Mouse (Mus musculus) gonadal fat pad, adult 2 months (tissue): ENCODE results near the gene Gda. TPM values are rescaled to one million over a fixed set of nuclear protein-coding genes. Genes with fewer than 3 reads are reported as not detected.

Experiments used
- DNase-seq: peaks from one replicate; pipeline ENCODE4 v3.0.0-alpha.2; 2012; ENCODE audit warnings: low read depth
- polyA plus RNA-seq: library from polyadenylated mRNA; depleted of rRNA; stranded (reverse); fragments of >200 nt; gene quantifications from 2 replicates; pipeline ENCODE4 v1.2.3, GENCODE M21; 2012

Gda gene
- polyA plus RNA-seq, 1 experiment: 12.7 TPM

DNA sequence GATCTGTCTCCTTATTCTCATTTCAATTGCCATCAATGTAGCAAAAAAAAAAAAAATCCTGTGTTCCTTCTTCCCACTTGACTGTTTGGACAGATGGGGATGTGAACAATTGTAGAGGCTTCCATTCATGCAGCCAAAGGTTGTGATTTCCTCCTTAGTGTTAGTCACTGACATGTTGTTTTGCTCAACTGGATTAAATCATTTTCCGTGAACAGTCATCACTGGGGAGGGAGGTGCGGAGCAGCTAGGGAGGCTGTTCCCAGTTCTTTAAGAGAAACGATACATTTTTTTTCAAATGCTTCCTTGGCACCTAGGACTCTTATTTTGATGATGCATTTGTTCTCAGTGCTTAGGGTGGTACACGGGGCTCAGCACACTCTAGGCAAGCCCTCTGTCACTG, 15.8 kb downstream of the Gda start:
- no peak for DNase-seq

GRCm38 (mm10) chr19:21441787-21442186, 31.5 kb downstream of the Gda start:
- DNase-seq: no peak

GRCm38 (mm10) chr19:21440841-21441240, 32.4 kb downstream of the Gda start:
- peak; percentile 60 for DNase-seq

DNA sequence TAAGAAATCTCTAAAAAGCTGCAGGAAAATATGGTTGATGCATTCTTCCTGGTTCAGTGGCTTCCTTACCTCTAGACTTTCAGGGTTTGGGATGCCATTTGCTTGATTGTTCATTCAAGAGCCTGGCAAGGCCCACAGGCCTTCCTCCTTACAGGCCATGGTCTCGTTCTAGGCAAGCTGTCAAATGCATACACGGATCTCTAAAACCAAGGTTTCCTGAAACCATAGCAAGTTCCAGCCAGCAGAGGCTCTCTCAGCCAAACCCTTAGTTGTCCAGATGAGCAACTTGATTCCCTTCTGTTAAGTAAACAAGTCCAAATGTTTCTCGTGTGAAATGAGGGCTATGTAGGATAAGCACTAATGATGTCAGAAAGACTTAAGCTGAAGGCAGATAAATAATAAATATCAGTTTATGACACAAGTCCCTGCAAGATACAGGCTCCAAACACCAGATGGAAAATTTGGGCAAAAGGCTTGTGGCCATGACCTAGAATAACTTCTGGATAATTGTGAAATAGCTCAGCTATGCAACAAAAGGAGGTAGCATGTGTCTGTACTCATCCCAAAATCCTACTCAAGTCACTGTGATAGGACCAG, 34.0 kb downstream of the Gda start:
- DNase-seq: no peak

DNA sequence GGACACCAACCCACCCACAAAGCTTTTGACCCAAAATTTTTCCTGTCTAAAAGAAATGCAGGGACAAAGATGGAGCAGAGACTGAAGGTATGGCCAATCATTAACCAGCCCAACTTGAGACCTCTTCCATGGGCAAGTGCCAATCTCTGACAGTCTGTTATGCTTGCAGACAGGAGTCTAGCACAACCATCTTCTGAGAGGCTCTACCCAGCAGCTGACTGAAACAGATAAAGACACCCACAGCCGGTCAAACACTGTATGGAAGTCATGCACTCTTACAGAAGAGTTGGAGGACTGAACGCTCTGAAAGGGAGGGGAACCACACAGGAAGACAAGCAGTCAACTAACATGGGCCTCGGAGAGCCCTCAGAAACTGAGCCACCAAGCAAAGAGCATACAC, 36.7 kb downstream of the Gda start:
- no peak for DNase-seq

DNA sequence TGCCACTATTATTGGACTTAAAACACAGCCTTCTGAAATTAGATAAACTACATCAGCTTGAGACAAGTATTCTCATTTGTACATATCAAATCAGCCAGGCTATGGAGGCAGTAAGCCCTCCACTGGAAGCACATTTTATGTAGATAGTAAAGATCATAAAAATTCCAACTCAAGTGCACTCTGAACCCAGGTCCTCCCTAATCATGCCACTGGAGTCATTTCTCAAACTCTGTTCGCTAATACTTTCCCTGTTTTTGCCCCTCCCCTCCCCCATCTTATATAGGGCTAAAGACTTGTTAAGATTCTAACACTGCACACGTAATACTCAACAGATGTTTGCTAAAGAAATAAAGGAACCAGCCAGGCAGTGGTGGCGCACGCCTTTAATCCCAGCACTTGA, 39.9 kb downstream of the Gda start:
- DNase-seq: no peak

DNA sequence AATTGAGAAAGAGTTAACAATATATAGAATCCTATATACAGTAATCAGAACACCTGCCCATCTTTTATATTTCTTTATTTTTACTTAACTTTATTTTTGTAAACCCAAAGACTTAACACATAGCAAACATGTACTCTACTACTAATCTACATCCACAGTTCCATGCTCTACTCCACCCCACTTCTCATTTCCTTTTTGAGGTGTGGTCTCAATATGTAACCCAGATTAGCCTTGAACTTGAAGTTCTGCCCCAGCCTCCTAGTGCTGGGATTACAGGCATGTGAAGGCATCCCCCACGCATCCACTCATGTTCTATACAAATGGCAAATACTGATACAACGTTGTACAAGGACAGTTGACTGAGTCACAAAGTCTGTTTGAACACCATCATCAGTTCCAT, 40.4 kb downstream of the Gda start:
- DNase-seq: no peak

- DNase-seq: no peak
These were observed 41.0 kb downstream of the Gda start for GRCm38 (mm10) chr19:21432286-21432685.

- no peak for DNase-seq
These were observed 47.9 kb downstream of the Gda start for GRCm38 (mm10) chr19:21425391-21425790.

DNA sequence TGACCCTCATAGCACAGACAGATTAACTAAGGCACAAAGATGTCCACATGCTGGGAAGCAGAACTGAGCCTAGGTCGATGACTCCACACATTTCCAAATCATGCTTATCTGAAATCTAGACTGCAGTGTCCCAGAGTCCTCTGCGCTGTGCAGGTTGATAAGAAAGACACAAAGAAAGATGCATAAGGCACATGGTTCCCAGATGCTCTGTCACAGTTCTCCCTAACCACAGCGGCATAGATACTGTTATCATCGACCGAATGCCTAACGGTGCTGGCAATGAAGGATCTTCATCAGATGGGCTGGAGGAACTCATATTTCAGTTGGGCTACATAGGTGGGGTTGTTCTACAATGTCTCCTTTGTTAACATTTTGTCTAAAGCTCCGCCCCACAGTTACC, 49.5 kb downstream of the Gda start:
- DNase-seq: no peak

- no peak for DNase-seq
These were observed 54.8 kb downstream of the Gda start for GRCm38 (mm10) chr19:21418418-21418817.

GRCm38 (mm10) chr19:21415377-21415776, 57.9 kb downstream of the Gda start:
- no peak for DNase-seq

DNA sequence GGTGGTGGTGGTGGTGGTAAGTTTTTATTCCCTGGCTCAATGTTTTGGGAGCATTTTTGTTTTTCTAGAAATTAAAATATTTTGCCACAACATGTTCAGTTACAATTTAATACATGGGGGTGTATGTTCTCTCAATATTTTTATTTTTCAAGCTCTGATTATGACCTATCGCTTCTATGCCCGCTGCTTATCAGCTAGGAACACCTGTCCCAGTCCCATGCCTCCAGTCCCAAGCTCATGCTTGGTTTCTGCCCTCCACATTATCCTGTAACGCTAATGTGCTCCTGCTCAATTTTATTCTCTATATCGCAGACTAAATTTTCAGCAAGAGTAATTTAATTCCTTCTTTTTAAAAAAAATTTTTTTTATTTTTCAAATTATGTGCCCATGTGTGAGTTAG, 64.1 kb downstream of the Gda start:
- DNase-seq: no peak

DNA sequence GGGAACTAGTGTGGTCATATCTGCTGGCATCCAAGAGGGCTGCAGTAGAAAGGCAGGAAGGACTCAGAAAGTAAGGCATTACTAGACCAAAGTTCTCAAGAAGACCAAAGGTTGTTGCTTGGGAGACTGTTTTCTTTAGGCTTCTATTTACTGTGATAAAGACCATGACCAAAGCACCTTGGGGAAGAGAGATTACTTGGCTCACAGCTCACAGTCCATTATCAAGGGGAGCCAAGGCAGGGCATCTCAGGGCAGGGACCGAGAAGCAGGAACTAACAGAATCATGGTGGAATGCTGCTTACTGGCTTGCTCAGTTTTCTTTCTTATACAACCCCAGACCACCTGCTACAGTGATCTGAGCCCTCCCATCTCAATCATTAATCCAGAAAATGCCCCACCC, 65.9 kb downstream of the Gda start:
- DNase-seq: no peak

GRCm38 (mm10) chr19:21397994-21398393, 75.3 kb downstream of the Gda start:
- peak; percentile 62 for DNase-seq

- DNase-seq: no peak
These were observed 76.9 kb downstream of the Gda start for GRCm38 (mm10) chr19:21396364-21396763.

GRCm38 (mm10) chr19:21390904-21391303, 82.3 kb downstream of the Gda start:
- no peak for DNase-seq

DNA sequence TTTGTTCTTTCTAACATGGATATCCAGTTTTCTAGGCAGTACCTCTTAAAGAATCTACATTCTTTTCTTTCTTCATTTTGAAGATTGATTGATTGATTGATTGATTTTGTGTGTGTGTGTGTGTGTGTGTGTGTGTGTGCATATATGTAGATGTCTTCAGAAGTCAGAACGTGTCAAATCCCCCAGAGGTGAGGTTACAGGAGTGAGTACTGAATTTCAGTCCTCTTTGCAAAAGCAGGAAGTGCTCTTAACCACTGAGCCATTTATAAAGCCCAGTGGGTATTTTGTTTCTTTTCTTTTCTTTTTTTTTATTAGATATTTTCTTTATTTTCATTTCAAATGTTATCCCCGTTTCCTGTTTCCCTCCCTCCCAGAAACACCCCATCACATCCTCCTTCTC, 86.4 kb downstream of the Gda start:
- no peak for DNase-seq

- no peak for DNase-seq
These were observed 89.0 kb downstream of the Gda start for GRCm38 (mm10) chr19:21384231-21384630.

- DNase-seq: no peak
These were observed 89.6 kb downstream of the Gda start for GRCm38 (mm10) chr19:21383491-21384226.

GRCm38 (mm10) chr19:21381696-21382095, 91.5 kb downstream of the Gda start:
- no peak for DNase-seq

GRCm38 (mm10) chr19:21379195-21379594, 94.0 kb downstream of the Gda start:
- no peak for DNase-seq

DNA sequence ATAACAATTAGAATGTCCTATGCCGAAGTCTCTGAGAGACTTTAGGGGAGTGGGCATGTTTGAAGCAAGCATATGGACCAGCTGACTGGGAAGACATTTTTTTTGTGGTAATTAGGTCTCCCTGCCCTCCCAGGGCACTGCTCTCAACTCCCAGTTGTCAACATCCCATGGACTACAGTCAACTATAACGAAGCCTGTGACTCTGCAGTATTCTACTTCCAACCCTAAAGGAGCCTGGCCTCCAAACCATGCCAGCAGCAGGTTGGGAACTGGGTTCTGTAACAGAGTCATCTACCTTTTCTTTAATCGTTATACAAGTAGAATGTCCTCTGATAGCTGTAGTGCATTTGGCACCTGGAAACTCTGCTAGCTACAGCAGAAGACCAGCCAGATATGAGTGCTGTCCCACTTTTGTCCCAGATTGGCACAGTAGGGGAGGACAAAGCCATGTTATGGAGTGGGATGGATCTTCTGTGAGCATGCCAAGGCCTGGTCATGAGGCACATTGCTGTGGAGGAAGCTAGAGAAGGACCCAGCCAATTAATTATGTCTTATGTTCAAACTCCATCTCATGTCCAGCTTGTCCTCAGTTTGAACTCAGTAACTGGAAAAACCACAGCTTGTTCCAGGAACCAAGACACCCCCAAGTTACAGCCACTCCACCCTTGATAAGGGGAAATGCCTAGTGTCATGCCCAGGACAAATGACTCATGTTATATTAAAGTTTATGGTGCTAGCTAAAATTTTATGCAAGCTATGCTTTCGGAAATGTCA, 96.6 kb downstream of the Gda start:
- DNase-seq: no peak
